Mouse (Mus musculus) CH12.LX (cell line): ENCODE data around the gene Ilvbl.

Source experiments
- BHLHE40 ChIP-seq: IDR thresholded peaks from 2 replicates; pipeline ENCODE4 v1.6.1; 2011; ENCODE audit warnings: mild to moderate bottlenecking, low read depth, low read length, improper control_type of control experiment
- CHD1 ChIP-seq: IDR thresholded peaks from 2 replicates; pipeline ENCODE4 v1.6.1; 2012; ENCODE audit warnings: low read depth, low read length, improper control_type of control experiment, inconsistent platforms
- CTCF ChIP-seq, 2 experiments: IDR thresholded peaks in 1 of 2; conservative IDR thresholded peaks in 1 of 2; 2 replicates each; pipeline ENCODE4 v1.5.1; 2011 to 2012; ENCODE audit warnings: low read depth in 2 of 2, low read length in 2 of 2, improper control_type of control experiment in 1 of 2, inconsistent platforms in 1 of 2, mild to moderate bottlenecking in 1 of 2, moderate library complexity in 1 of 2
- EP300 ChIP-seq: IDR thresholded peaks from 2 replicates; pipeline ENCODE4 v1.6.1; 2011; ENCODE audit warnings: low read length, improper control_type of control experiment
- PAX5 ChIP-seq: IDR thresholded peaks from 2 replicates; pipeline ENCODE4 v1.6.1; 2012; ENCODE audit warnings: low read length, inconsistent platforms, mixed read lengths
- POLR2A ChIP-seq: IDR thresholded peaks from 2 replicates; pipeline ENCODE4 v1.6.1; 2011; ENCODE audit warnings: low read depth, mild to moderate bottlenecking, improper control_type of control experiment, low read length

DNA sequence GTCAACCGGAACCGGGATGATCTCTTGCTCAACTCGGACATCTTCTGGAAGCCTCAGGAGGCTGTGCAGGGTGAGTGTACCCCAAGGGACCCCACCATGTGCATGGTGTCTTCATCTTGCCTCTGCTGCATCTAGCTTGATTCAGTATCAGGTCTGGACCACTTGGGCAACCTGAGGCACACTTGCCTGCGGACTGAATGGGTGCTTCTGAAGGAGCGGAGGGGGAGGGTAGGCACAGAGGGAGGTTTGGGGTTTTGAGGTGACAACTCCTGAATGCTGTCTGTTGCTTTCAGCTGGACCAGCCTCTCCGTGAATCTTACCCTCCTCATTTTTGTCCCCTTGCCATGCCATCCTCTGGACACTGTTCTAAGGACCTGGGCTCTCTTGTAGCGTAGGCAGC, 7.0 kb downstream of the Ilvbl start:
- no peak for TF ChIP-seq BHLHE40
- no peak for TF ChIP-seq CTCF (conservative IDR thresholded peaks at IDR 0.05 in 1 of 2, IDR thresholded peaks at IDR 0.05 in 1 of 2; ENCODE audit: low read depth in 2 of 2, low read length in 2 of 2)
- TF ChIP-seq PAX5 = no peak
- no peak for TF ChIP-seq CHD1
- TF ChIP-seq EP300 = no peak
- TF ChIP-seq POLR2A = no peak
